Mouse (Mus musculus) ES-E14 (cell line): Measurements from ENCODE around the gene Car1.
"Not testable (repeated sequence)": the region's sequence is repeated elsewhere in the genome, so short reads cannot be mapped to it uniquely, and the experiment has no call there.

Experiments
- CHD2 ChIP-seq: IDR thresholded peaks from 2 replicates; pipeline ENCODE4 v1.6.1; 2014; ENCODE audit warnings: mild to moderate bottlenecking, low read depth, low read length, inconsistent platforms
- HCFC1 ChIP-seq: IDR thresholded peaks from 2 replicates; pipeline ENCODE4 v1.6.1; 2012; ENCODE audit warnings: low read length, inconsistent platforms, borderline replicate concordance; ENCODE audit not compliant: insufficient read depth
- MAFK ChIP-seq: IDR thresholded peaks from 2 replicates; pipeline ENCODE4 v1.6.1; 2014; ENCODE audit warnings: mild to moderate bottlenecking, low read depth, low read length, inconsistent platforms; ENCODE audit not compliant: insufficient read depth

GRCm38 (mm10) chr3:14782365-14782764 is 25.8 kb downstream of the Car1 start:
- TF ChIP-seq MAFK, HCFC1, CHD2: not testable (repeated sequence)
